In genomic region chr10:62192701-62193157, GRCm38 (mm10) we compare ENCODE assay signal across 10 mouse cellular contexts. TPM values are rescaled to one million over a fixed set of nuclear protein-coding genes. Genes with fewer than 3 reads are reported as not detected.
A peak's percentile ranks its signal among the peaks of the same experiment; 100 is the strongest.
DNase-seq lines count a peak whose midpoint lies in the region; ATAC-seq and TF ChIP-seq lines count a peak whose summit lies in the region.
"Had no signal": no experiment of that assay in that cellular context is flagged by ENCODE, and none has a peak within 500 bp of the region (broad histone marks: within the 10 kb centered on the region; RNA-seq: fewer than 3 reads in every experiment).

No protein-coding gene starts in this region.

- DNase-seq in embryonic facial prominence, embryonic 14.5 days (ENCODE audit: low spot score), result peak; percentile 31
- DNase-seq in embryonic facial prominence, embryonic 10.5 days (ENCODE audit: low spot score), result no peak
- peak; percentile 82 for DNase-seq in ovary, adult 18-20 months (ENCODE audit: low spot score)
- no peak for DNase-seq in ovary, postnatal 14 days (ENCODE audit: low spot score)
- peak; percentile 80 to 82 for DNase-seq in layer of hippocampus, adult 8-10 months (ENCODE audit: low spot score in 2 of 2)
- peak; percentile 63 for DNase-seq in stomach, postnatal 0 days (ENCODE audit: low spot score)

- no peaks in the 10 kb centered on the region for H3K9me3 ChIP-seq in embryonic facial prominence, embryonic 14.5 days (ENCODE audit: control insufficient read depth, low read length)
- H3K9me3 ChIP-seq in embryonic facial prominence, embryonic 10.5 days, result no peaks in the 10 kb centered on the region
- no peaks in the 10 kb centered on the region for H3K9me3 ChIP-seq in stomach, postnatal 0 days (ENCODE audit: control insufficient read depth, low read length)
- H3K9me3 ChIP-seq: heart, embryonic 15.5 days had no signal

- TF ChIP-seq EP300 in stomach, postnatal 0 days (optimal IDR thresholded peaks at IDR 0.05), result no peak

- no peak overlapping the region for H3K4me3 ChIP-seq in embryonic facial prominence, embryonic 14.5 days (ENCODE audit: low read depth, low read length)
- no peak overlapping the region for H3K4me3 ChIP-seq in embryonic facial prominence, embryonic 10.5 days
- H3K4me3 ChIP-seq in stomach, postnatal 0 days (ENCODE audit: low read depth, low read length), result no peak overlapping the region
- H3K4me3 ChIP-seq: heart, embryonic 15.5 days had no signal

- H3K9ac ChIP-seq in embryonic facial prominence, embryonic 14.5 days (ENCODE audit: low read depth, low read length), result no peak overlapping the region
- no peak overlapping the region for H3K9ac ChIP-seq in stomach, postnatal 0 days (ENCODE audit: low read length)
- H3K9ac ChIP-seq: heart, embryonic 15.5 days had no signal

- no peak for TF ChIP-seq CTCF in stomach, postnatal 0 days (IDR thresholded peaks at IDR 0.05; ENCODE audit: low read depth)

- H3K4me1 ChIP-seq in embryonic facial prominence, embryonic 14.5 days (ENCODE audit: control insufficient read depth, insufficient read depth, low read length), result no peaks in the 10 kb centered on the region; the same call in 1 of the 2 replicates
- peaks cover 34% of the 10 kb centered on the region for H3K4me1 ChIP-seq in embryonic facial prominence, embryonic 10.5 days
- H3K4me1 ChIP-seq in stomach, postnatal 0 days (replicated peaks; ENCODE audit: control insufficient read depth, insufficient read depth), result peaks cover 3% of the 10 kb centered on the region; the same call in 1 of the 2 replicates

- WGBS in embryonic facial prominence, embryonic 14.5 days, result 56% methylated on average over 9 of the region's 9 CpGs
- 76% methylated on average over 9 of the region's 9 CpGs for WGBS in embryonic facial prominence, embryonic 10.5 days
- 28% methylated on average over 9 of the region's 9 CpGs for WGBS in stomach, postnatal 0 days

- no peak overlapping the region for H3K4me2 ChIP-seq in embryonic facial prominence, embryonic 14.5 days (ENCODE audit: low read depth, low read length)
- no peak overlapping the region for H3K4me2 ChIP-seq in stomach, postnatal 0 days (replicated peaks; ENCODE audit: low read depth)
- H3K4me2 ChIP-seq: heart, embryonic 15.5 days had no signal

- H3K27me3 ChIP-seq in embryonic facial prominence, embryonic 14.5 days (replicated peaks; ENCODE audit: control insufficient read depth, insufficient read depth, low read length), result no peaks in the 10 kb centered on the region
- 0 out of 2 replicates have a peak, but pooled peaks cover 6% of the 10 kb centered on the region for H3K27me3 ChIP-seq in embryonic facial prominence, embryonic 10.5 days (replicated peaks; ENCODE audit: low read depth, poor library complexity, severe bottlenecking)
- H3K27me3 ChIP-seq in stomach, postnatal 0 days (ENCODE audit: control insufficient read depth, insufficient read depth, low read length), result no peaks in the 10 kb centered on the region

- H3K36me3 ChIP-seq in embryonic facial prominence, embryonic 14.5 days (ENCODE audit: control insufficient read depth, insufficient read depth, low read length), result no peaks in the 10 kb centered on the region
- H3K36me3 ChIP-seq in embryonic facial prominence, embryonic 10.5 days (replicated peaks), result no peaks in the 10 kb centered on the region
- H3K36me3 ChIP-seq in stomach, postnatal 0 days (ENCODE audit: control insufficient read depth, insufficient read depth, low read length), result no peaks in the 10 kb centered on the region; the same call in 1 of the 2 replicates
- H3K36me3 ChIP-seq: heart, embryonic 15.5 days had no signal

- H3K27ac ChIP-seq in embryonic facial prominence, embryonic 14.5 days (replicated peaks; ENCODE audit: low read depth, low read length), result no peak overlapping the region
- H3K27ac ChIP-seq in embryonic facial prominence, embryonic 10.5 days (replicated peaks), result no peak overlapping the region
- H3K27ac ChIP-seq in stomach, postnatal 0 days (replicated peaks), result peak overlapping the region; percentile 63
- H3K27ac ChIP-seq: heart, embryonic 15.5 days; macrophage had no signal

- 0 out of 2 replicates have a peak, but pooled peaks have one; percentile 28 for ATAC-seq in embryonic facial prominence, embryonic 14.5 days (ENCODE audit: low read depth)
- ATAC-seq in frontal cortex, adult (ENCODE audit: low TSS enrichment), result peak; percentile 66
- peak; percentile 31 for ATAC-seq in stomach, postnatal 0 days (ENCODE audit: low FRiP score, low TSS enrichment)
- ATAC-seq in megakaryocyte, adult 5-6 weeks (ENCODE audit: poor library complexity, severe bottlenecking), result no peak

RNA-seq across cellular contexts. Expression of gene Tspan15, which starts 38.3 kb away (rescaled TPM):
- 9.5 and 10.3 TPM in 2 replicates for polyA plus RNA-seq in embryonic facial prominence, embryonic 14.5 days (2014; fragmentation: Nextera tagmentation; extraction: Ambion mirVana)
- polyA plus RNA-seq in embryonic facial prominence, embryonic 10.5 days (2016; fragmentation: Nextera tagmentation; extraction: Ambion mirVana), result 21.8 and 22.3 TPM in 2 replicates
- total RNA-seq in layer of hippocampus, adult 8-10 months (2022), result 10 to 100 TPM; 14.3 to 20.4 (median 20.4) TPM
- 97.4 and 112 TPM in 2 replicates for polyA plus RNA-seq in stomach, postnatal 0 days (2015; fragmentation: Nextera tagmentation; extraction: Ambion mirVana)
- 0.20 and 0.80 TPM in 2 replicates for total RNA-seq in megakaryocyte, adult 5-6 weeks (2015)
- total RNA-seq in megakaryocyte, adult 5-6 weeks (2017), result 0.18 and 0.24 TPM in 2 replicates
- polyA plus RNA-seq: macrophage had no signal

RNA-seq across cellular contexts. Expression of gene Fam241b, which starts 49.0 kb away (rescaled TPM):
- polyA plus RNA-seq in embryonic facial prominence, embryonic 14.5 days (2014; fragmentation: Nextera tagmentation; extraction: Ambion mirVana), result 3.0 and 4.2 TPM in 2 replicates
- polyA plus RNA-seq in embryonic facial prominence, embryonic 10.5 days (2016; fragmentation: Nextera tagmentation; extraction: Ambion mirVana), result 17.4 and 18.0 TPM in 2 replicates
- 10 to 100 TPM; 37.3 to 46.9 (median 41.6) TPM for total RNA-seq in layer of hippocampus, adult 8-10 months (2022)
- polyA plus RNA-seq in stomach, postnatal 0 days (2015; fragmentation: Nextera tagmentation; extraction: Ambion mirVana), result 30.6 and 33.4 TPM in 2 replicates
- total RNA-seq in megakaryocyte, adult 5-6 weeks (2015), result not detected in 2 replicates
- total RNA-seq in megakaryocyte, adult 5-6 weeks (2017), result not detected in 2 replicates
- polyA plus RNA-seq: macrophage had no signal

RNA-seq across cellular contexts. Expression of gene Tacr2, which starts 59.5 kb away (rescaled TPM):
- not detected in 2 replicates for polyA plus RNA-seq in embryonic facial prominence, embryonic 14.5 days (2014; fragmentation: Nextera tagmentation; extraction: Ambion mirVana)
- not detected in 2 replicates for polyA plus RNA-seq in embryonic facial prominence, embryonic 10.5 days (2016; fragmentation: Nextera tagmentation; extraction: Ambion mirVana)
- under 1 TPM; 0.19 to 0.71 (median 0.35) TPM for total RNA-seq in layer of hippocampus, adult 8-10 months (2022)
- polyA plus RNA-seq in stomach, postnatal 0 days (2015; fragmentation: Nextera tagmentation; extraction: Ambion mirVana), result 1.3 and 1.6 TPM in 2 replicates
- not detected in 2 replicates for total RNA-seq in megakaryocyte, adult 5-6 weeks (2015)
- total RNA-seq in megakaryocyte, adult 5-6 weeks (2017), result not detected in 2 replicates
- polyA plus RNA-seq: heart, embryonic 15.5 days; macrophage had no signal

RNA-seq across cellular contexts. Expression of gene Neurog3, which starts 59.8 kb away (rescaled TPM):
- polyA plus RNA-seq in embryonic facial prominence, embryonic 14.5 days (2014; fragmentation: Nextera tagmentation; extraction: Ambion mirVana), result not detected in 2 replicates
- polyA plus RNA-seq in embryonic facial prominence, embryonic 10.5 days (2016; fragmentation: Nextera tagmentation; extraction: Ambion mirVana), result 0.88 and 0.98 TPM in 2 replicates
- total RNA-seq in layer of hippocampus, adult 8-10 months (2022), result not detected
- polyA plus RNA-seq in stomach, postnatal 0 days (2015; fragmentation: Nextera tagmentation; extraction: Ambion mirVana), result 0.79 and 1.2 TPM in 2 replicates
- not detected in 2 replicates for total RNA-seq in megakaryocyte, adult 5-6 weeks (2015)
- not detected in 2 replicates for total RNA-seq in megakaryocyte, adult 5-6 weeks (2017)
- polyA plus RNA-seq: heart, embryonic 15.5 days; macrophage had no signal

Comparison
In these comparisons a context has a peak if more than half of its experiments do, and no peak if none do; other contexts are left out.
1. DNase-seq: peak in embryonic facial prominence, embryonic 14.5 days (single experiment), ovary, adult 18-20 months (single experiment), layer of hippocampus, adult 8-10 months (2 of 2) and stomach, postnatal 0 days (single experiment); none in embryonic facial prominence, embryonic 10.5 days (single experiment) and ovary, postnatal 14 days (single experiment).